Mouse (Mus musculus): ENCODE results near the gene Cyp17a1.

GRCm38 (mm10) chr19:46679720-46680383 lies 6.9 kb upstream of the Cyp17a1 start:
- no peak for TF ChIP-seq EP300 (IDR thresholded peaks at IDR 0.05; ENCODE audit: low read depth)
- no peak for TF ChIP-seq CTCF (IDR thresholded peaks at IDR 0.05; ENCODE audit: low read depth)

Measured in liver, postnatal 0 days (tissue).